Mouse (Mus musculus) testis, postnatal 10 days (tissue): ENCODE data around the gene Zbtb3.

Experiments
- DNase-seq: peaks from one replicate; pipeline ENCODE4 v3.0.0; 2021; ENCODE audit warnings: low spot score

Gene Zbtb3

DNA sequence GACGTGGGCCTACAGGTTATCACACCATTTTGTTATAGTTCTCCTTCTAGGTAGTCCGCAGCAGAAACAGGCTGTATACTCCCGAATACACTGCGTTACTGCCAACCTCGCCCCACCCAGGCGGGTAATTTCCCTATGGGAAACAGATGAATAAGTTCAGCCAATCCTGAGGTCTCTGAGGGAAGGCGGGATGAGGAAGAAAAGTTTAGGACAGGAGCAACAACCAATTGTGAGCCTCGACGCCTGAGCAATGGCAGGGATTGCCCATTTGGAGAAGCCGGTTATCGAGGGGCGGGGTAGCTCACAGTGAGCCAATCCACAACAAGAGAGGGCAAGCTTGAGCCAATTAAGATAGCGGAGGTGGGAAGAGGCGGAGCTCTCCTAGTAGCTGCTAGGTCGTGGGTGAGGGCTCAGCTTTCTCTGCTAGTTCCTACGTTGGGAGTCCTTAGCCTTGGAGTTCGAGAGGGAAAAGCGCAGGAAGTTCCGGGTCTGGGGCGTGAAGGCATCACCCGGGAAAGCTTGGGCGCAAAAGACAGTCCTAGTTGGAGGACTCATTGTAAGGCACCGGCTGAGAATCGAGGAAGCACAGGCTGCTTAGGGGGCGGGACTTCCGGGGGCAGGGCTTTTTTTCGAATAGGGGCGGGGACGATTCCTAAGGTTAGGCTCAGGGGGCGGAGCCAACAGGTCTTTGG lies at the start of gene Zbtb3:
TSS of gene Zbtb3 (plus strand) at position 426 of the 692 bp plus-strand sequence.
- peak; percentile 92 for DNase-seq

DNA sequence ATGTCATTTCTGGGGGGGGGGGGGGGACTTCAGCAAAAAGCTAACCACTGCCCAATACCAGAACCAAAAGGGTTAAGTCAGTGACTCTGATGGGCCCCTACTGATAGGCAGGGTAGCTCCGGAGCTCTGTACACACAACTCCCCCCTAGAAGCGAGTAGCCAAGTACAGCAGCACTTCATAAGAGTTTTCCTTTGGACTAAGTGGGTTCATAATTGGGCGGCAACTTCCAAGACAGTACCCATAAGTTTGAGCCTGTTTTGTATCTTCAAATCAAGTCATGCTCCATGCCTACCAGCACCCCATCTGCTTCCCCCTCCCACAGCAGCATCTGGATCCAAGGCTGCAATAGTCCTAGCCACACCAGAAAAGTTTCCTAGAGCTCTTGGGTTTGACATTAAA lies 46.7 kb upstream of the Zbtb3 start:
- no peak for DNase-seq

DNA sequence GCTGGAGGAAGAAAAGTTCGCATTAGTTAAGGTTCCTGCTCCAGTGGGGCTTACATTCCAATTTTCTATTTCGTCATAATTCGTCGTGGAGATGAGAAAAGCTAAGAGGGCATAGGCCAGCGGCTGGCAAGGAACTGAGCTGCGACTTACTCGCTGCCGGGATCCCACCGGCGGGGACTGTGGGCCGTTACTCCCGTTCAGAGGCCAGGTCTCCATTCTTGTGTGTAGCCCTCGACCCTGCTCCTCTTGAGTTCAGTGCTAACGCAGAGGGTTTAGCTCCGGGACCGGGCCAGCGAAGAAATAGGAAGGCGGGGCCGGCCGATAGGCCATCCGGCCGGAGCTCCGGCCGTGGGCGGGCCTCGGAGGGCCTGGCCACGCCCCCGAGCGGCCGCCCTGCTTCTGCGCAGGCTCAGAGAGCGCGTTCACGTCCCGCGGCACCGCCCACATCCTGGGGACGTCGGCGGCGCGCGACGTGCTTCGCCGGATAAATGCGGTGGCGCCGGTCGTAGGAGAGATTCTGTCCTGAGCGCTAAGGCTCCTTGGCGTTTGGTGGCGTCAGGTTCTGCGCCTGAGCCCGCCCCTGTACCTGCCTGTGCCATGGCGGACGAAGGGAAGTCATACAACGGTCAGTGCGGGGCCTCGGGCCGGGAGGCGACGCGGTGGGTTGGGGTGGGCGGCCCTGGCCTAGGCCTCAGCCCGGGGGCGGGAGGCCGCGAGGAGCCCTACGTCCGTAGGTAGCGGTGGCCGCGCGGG lies 45.5 kb upstream of the Zbtb3 start, which contains the start of gene Nxf1:
TSS of gene Nxf1 (plus strand) at position 439 of the 753 bp plus-strand sequence.
- DNase-seq = peak; percentile 96

DNA sequence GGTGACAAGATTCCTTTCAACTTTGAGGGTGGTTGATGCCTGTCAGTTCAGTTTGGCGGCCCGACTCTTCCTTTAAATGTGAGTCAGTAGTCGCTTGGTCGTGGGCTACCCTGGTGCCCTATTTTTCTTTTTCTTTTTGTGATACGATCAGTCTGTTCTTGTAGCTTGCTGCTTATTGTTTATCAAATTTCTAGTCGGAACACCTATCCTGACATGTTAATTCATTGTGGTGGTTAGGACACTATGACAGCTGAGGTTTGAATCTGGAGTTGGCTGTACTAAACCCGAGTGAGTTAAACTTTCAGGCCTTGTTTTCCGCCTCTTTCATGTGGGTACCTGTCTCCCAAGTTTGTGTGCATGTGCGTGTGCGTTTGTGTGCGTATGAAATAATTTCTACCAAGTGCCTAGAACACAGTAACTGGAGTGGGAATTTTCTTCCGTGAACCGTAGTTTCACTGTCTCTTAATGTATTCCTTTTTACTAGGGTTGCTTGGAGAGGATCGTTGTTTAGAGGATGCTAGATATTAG lies 44.8 kb upstream of the Zbtb3 start:
- DNase-seq = no peak

DNA sequence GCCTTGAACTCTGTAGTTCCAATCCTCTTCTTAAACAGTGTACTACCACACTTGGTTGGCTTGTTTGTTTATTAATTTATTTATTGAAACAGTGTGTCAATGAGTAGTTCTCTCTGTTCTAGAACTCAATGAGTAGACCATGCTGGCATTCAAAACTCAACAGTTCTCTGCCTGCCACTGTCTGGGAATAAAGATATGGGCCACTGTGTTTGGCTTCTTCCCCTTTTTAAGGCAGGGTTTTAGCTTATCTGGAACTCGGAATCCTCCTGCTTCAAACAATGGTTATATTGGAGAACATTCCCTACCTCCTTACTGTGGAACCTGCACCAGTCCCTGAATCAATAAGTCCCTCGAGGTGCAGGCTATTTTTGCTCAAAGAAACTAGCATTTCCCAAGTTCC lies 43.5 kb upstream of the Zbtb3 start:
- DNase-seq = no peak

DNA sequence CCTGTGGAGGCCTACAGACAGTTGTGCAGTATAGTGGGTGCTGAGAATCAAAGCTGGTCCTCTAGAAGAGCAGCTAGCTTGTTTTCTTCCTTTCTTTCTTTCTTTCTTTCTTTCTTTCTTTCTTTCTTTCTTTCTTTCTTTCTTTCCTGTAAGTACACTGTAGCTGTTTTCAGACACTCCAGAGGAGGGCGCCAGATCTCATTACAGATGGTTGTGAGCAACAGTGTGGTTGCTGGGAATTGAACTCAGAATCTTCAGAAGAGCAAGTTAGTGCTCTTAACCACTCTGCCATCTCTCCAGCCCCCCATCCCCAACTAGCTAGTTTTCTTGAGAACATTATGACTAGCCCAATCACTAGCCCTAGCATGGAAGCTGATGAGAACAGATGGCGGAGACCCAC lies 41.6 kb upstream of the Zbtb3 start:
- no peak for DNase-seq

DNA sequence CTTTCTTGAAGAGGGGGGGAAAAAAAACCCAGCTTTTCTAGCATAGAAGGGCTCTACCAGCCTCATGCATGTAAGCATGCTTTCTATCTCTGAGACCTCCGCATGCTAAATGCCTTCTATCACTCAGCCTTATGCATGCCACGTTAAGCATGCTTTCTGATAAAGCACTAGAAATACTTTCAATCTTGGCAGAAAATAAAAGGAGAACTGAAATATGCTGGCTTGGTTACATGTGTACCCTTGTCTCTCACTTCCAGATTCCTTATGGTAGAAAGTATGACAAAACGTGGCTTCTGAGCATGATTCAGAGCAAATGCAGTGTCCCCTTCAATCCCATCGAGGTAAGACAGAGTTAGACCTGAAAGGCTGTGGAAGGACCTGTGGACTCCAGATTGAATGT lies 39.1 kb upstream of the Zbtb3 start:
- DNase-seq = no peak

DNA sequence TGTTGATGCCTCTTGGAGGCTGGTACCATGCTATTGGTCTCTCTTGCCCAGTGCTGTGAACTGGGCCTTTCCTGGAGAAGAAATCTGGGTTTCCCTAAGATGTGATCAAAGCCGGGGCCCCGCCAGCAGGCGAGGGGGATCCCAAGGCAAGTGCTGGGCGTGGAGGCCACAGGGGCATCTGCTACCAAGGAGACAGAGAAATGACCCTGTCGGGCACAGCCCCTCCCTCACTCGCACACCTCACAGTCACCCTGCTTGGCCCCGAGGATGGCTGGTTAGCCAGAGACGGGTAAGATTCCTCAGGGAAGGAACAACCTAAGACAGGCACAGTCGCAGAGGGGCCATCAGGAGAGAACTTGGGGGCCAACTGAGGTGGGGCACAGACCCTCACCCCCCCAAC lies 36.8 kb upstream of the Zbtb3 start:
- DNase-seq = no peak

DNA sequence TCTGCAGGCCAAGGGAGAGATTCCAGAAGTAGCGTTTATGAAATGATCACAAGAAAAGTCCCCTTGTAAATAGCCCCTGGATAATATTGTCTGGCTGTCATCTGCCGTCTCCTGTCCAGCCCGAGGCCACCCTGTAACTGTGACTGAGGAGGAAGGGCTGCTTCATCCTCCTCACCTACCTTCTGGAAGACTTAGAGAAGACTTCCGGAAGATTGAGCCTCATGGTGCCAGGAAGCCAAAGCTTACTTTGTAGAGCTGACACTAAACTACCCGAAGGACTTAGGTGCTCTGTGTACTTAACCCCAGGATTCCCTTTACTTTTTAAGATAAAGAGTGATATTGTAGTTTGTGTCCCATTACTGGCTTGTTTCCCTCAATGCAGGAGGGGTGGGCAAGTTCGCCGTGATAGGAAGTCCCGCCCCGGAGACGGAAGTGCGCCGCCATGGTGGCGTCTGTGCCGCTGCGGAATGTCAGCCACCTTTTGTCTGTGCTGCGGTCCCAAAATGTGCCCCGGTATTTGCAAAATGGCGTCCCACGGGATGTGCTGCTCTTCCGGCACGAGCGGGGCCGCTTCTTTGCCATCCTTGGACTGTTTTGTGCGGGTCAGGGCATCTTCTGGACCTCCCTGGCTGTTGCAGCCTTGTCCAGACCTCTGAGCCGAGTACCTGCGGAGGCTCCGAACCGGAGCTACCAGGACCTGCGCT lies 31.6 kb upstream of the Zbtb3 start, which contains the start of gene Tmem223:
TSS of gene Tmem223 (plus strand) at position 430 of the 704 bp plus-strand sequence.
- peak; percentile 84 for DNase-seq

DNA sequence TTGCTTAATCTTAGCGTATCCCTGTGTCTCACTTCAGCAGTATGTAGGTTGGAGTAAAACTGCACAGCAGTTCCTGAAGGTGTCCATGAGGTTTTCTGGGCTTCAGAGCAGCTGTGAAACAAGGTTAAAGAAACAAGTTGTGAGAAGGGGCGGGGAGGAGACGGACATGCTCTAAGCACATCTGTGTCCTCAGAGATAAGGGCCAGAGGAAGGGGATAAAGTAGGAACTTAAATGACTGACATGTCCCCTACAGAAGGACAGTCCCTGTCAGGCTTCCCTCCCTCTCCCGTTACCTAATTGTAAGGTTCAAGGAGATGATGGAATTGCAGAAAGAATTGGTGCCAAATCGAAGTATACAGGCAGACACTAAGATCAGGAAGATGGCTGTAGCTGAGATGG lies 29.4 kb upstream of the Zbtb3 start:
- DNase-seq = no peak

DNA sequence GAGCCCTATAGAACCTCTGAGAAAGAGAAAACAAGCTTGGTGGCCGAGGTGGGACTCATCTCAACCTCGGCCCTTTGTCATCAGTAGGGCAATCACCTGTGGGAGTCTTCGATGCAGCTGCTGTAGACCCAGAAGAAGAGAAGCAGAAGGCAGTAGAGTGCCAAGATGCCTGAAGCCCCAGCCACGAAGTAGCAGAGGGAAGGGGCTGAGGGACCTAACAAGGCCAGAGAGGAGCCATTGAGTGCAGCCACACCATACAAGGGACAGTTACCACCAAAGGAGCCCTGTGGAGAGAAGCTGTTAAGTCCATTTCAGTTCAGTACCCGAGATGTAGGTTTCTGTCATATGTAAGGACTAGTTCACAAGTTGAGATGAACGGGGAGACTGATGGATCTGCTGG lies 28.9 kb upstream of the Zbtb3 start:
- DNase-seq = no peak

DNA sequence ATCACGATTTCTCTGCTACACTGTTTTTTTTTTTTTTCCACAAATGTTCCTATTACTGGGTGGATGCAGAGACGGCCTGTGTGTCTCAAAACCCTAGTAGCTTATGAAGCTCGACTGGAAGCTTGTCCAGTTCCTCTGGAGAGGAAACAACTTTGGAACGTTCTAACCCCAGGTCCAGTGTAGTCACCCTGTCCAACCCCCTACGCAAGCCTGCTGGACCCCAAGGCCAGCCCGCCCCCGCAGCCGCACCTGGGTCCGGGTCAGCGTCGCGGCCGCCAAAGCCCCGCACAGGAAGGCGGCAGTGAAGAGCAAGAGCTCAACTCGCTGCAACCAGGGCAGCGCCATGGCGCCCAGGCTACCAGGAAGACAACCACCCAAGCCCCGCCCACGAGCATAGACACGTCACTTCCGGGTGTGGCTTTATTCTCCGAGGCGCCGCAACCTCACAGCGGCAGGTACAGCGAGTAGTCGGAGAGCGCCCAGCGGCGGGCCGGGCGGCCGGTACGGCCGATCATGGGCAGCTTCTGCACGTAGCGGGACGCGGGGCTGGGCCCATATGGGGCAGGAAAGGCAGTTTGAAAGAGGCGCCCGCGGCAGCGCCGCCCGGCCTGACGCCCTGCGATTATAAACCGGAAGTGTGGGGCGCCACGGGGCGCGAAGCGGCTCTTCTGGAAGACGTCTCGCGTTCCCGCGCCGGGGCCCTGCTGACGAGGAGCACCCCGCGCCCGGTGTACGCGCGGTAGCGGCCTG lies 28.1 kb upstream of the Zbtb3 start, which contains the start of gene Tmem179b:
TSS of gene Tmem179b (minus strand) at position 382 of the 750 bp plus-strand sequence.
- peak; percentile 98 for DNase-seq

DNA sequence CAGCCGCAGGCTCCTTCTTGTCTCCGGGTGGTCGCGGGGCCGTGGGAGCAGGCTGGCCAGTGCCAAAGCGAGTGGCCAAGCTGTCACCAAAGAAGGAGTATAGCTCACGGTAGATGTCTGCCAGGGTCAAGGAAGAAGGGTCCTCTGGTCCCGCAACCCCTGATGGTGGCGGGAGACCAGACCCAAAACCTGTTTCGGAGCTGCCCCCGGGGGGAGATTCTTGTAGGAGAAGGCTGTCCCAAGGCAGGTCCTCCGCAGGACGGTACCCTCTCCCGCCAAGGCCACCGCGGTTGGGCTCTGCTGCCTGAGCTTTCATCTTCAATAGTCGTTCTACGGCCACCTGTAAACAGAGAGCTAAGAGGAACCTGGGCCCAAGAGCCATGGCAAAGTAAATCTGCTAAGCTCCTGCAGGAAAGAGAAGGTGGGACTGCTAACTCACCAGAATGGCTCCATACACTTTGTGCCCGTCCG lies 27.4 kb upstream of the Zbtb3 start:
- peak; percentile 63 for DNase-seq

DNA sequence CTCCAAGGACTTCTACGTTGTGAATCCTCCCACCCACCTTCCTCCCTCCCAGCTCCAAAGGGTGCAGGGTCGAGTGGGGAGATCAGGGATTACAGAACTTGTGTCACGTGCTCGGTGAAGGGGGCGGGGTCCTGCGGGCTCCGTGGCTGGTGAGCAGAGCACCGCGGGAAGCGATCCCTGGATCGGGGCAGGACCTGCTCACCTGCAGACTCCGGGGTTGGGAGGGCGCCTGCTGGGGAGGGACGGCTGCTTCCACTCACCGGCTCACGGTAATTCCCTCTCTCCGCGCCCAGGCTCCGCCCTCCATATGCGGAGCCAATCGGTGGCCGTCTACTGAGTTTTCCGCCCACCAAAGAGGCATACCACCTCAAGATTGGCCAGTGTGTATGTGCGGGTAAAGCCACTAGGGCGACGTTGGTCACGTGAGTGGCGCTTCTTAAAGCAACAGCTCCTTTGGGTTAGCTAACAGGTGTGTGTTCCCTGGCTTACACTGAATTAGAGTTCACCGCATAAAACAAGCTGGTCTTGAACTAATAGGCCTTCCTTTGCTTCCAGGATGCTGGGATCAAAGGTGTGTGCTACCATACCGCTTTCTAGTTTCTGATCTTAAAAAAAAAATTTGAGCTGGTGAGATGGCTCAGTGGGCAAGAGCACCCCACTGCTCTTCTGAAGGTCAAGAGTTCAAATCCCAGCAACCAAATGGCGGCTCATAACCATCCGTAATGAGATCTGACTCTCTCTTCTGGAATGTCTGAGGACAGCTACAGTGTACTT lies 16.2 kb upstream of the Zbtb3 start, which contains the start of gene Taf6l:
TSS of gene Taf6l (minus strand) at position 410 of the 774 bp plus-strand sequence.
- peak; percentile 87 for DNase-seq

DNA sequence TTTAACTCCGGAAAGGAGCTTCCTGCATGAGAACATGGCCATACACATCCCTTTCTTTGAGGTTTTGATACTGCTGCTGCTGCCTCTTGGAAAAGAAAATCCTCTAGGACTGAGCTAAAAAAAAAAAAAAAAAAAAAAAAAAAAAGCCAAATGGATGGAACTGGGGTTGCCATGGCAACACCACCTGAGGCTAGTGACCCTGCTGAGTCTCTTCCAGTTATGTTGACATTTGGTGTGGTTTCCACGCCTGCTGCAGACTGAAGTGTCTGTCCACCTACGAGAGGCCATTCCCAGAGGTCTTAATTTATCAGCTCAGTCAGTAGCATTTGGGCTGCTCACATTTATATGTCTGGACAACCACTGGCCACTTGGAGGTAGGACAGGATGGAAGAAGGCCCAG lies 13.8 kb upstream of the Zbtb3 start:
- no peak for DNase-seq

DNA sequence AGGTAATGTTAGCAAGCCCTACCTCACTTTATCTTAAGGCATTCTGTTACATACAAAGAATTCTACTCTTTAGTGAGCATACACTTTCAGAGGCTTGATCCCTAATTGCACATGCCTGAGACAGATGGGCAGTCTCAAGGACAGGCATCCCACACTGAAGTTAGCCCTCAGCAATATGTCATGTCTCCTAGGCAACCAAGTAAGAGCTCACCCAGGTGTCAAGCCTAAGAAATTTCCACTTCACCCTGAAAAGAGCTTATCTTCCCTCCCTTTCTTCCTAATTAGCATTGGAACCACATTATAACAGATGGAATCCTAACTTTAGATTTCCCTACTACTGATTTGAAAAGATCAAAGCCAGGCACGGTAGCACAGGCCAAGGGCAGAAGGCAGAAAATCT lies 13.2 kb upstream of the Zbtb3 start:
- no peak for DNase-seq

DNA sequence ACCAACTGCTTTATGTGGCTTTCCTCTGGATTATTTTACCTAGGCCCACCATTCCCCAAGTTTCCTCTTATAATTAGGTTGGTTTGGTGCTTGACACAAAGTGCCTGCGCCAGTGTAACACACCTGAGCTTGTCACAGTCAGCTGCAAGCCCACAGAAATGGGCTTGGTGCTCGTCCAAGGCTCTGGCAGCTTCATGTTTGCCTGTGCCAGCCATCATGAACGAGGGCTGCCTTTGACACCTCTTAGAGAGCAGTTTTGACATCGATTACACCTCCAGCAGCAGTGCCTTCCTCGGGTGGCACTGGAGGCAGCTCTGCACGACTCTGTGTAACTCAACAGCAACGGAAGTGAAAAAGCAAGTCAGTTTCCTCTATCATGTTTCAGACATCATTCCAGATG lies 12.2 kb upstream of the Zbtb3 start:
- DNase-seq = no peak

DNA sequence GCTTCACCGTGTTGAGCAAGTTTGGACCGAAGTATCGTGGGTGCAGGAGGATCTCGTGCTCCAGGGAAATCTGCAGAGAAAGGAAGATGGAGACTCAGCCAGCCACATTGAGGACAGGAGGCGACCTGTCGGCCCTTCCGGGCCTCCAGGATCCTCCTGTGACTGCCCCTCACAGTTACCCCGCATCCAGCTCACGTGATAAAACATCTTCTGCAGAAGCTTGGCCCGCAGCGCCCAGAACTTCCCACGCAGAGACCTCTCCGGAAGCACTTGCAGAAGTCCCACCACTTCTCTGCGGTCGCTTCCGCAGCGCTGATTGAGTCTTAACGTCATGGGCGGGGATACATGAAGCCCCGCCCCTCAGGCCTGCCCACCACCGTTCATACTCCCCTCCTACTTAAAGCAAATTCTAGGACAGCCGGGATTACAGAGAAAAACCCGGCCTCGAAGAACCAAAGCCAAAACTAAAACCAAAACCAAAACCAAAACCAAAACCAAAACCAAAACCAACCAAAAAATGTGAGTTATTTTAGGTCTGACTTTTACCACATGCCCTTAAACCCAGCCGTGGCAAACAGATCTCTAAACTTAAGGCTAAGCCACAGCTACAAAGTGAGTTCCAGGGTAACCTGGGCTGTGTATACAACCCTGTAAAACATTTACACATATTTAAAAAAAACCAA lies 4.0 kb upstream of the Zbtb3 start, which contains the start of gene Polr2g:
TSS of gene Polr2g (minus strand) at position 314 of the 683 bp plus-strand sequence.
- DNase-seq = peak; percentile 92

DNA sequence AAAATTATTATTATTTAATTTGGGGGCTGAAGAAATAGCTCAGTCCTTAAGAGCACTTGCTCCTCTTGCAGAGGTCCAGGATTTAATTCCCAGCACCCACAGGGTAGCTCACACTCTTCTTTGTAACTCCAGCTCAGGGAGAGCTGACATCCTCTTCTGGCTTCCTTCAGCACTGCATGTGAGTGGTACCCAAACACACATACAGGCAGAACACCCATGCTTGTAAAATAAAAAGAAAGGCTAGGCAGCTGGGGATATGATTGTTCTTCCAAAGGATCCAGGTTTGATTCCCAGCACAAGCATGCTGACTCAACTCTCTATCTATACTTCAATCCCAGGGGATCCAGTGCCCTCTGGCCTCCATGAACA lies 3.4 kb upstream of the Zbtb3 start:
- no peak for DNase-seq

DNA sequence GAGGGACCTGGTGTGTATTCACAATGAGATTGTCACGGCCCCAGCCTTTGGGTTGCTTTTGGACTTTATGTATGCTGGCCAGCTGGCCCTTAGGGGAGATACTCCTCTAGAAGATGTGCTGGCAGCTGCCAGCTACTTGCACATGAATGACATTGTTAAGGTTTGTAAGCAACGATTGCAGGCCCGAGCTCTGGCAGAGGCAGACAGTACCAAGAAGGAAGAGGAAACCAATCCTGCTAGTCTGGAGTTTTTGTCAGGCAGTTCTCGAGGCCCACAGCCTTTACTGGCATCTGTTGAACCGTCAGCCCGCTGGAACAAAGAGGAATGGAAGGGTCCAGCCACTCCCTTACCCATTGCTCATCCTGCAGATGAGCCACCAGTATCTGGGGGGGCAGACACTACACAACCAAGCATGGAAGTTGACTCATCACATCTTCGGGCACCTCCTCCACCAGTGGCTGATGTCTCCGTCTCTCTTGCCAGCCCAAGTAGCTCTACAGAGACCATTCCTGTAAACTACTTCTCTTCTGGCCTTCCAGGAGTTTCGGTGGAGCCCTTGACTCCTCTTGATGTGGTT lies 937 bp downstream of the Zbtb3 start:
- no peak for DNase-seq
